Mouse (Mus musculus) liver, postnatal 0 days (tissue): Measurements from ENCODE around the gene Ago3.

Experiments used
- CTCF ChIP-seq: sonication (generic); IDR thresholded peaks from 2 replicates; pipeline ENCODE4 v1.5.1; 2016; ENCODE audit warnings: antibody characterized with exemption, low read depth
- EP300 ChIP-seq: IDR thresholded peaks from 2 replicates; pipeline ENCODE4 v1.6.1; 2016; ENCODE audit warnings: antibody characterized with exemption, low read depth, mild to moderate bottlenecking

GRCm38 (mm10) chr4:126287302-126287995 lies 141.9 kb downstream of the Ago3 start:
- no peak for TF ChIP-seq CTCF
- TF ChIP-seq EP300 = no peak
